Mouse (Mus musculus) left cerebral cortex, adult 18-20 months (tissue): ENCODE data around the gene Tshz2. TPM values are rescaled to one million over a fixed set of nuclear protein-coding genes. Genes with fewer than 3 reads are reported as not detected.

Experiments used
- DNase-seq, 2 experiments: peaks; one replicate each; pipeline ENCODE4 v3.0.0; 2021 to 2022; ENCODE audit warnings: low spot score in 2 of 2, mixed read lengths in 1 of 2
- total RNA-seq, 2 experiments: library from RNA; stranded (reverse); gene quantifications; 2 replicates each; pipeline ENCODE4 v1.2.3; 2021

The Tshz2 gene
- total RNA-seq, 2 experiments from 2014 or later: 37.5 to 41.2 TPM

- DNase-seq: no peak
Measured at GRCm38 (mm10) chr2:169694494-169694893, 61.7 kb downstream of the Tshz2 start.

GRCm38 (mm10) chr2:169695025-169695424 lies 62.2 kb downstream of the Tshz2 start:
- DNase-seq: no peak

GRCm38 (mm10) chr2:169699141-169699540 lies 66.3 kb downstream of the Tshz2 start:
- DNase-seq: no peak

GRCm38 (mm10) chr2:169699862-169700511 lies 67.2 kb downstream of the Tshz2 start:
- DNase-seq: no peak

GRCm38 (mm10) chr2:169702725-169703486 lies 70.1 kb downstream of the Tshz2 start:
- DNase-seq: no peak

GRCm38 (mm10) chr2:169721793-169722326 lies 89.0 kb downstream of the Tshz2 start:
- DNase-seq: no peak

- DNase-seq: no peak
Measured at GRCm38 (mm10) chr2:169722341-169722740, 89.5 kb downstream of the Tshz2 start.

- no peak for DNase-seq
Measured at GRCm38 (mm10) chr2:169723645-169724462, 91.0 kb downstream of the Tshz2 start.

GRCm38 (mm10) chr2:169728651-169729280 lies 96.0 kb downstream of the Tshz2 start:
- DNase-seq: no peak

- DNase-seq: no peak
Measured at GRCm38 (mm10) chr2:169730551-169730996, 97.8 kb downstream of the Tshz2 start.

GRCm38 (mm10) chr2:169734053-169734452 lies 101.2 kb downstream of the Tshz2 start:
- no peak for DNase-seq

GRCm38 (mm10) chr2:169735475-169736406 lies 102.9 kb downstream of the Tshz2 start:
- DNase-seq: no peak

- no peak for DNase-seq
Measured at GRCm38 (mm10) chr2:169740996-169741395, 108.2 kb downstream of the Tshz2 start.

GRCm38 (mm10) chr2:169742791-169743190 lies 110.0 kb downstream of the Tshz2 start:
- no peak for DNase-seq

GRCm38 (mm10) chr2:169743294-169743693 lies 110.5 kb downstream of the Tshz2 start:
- no peak for DNase-seq

- DNase-seq: no peak
Measured at GRCm38 (mm10) chr2:169743910-169744309, 111.1 kb downstream of the Tshz2 start.

- no peak for DNase-seq
Measured at GRCm38 (mm10) chr2:169747114-169747642, 114.4 kb downstream of the Tshz2 start.

- no peak for DNase-seq
Measured at GRCm38 (mm10) chr2:169749331-169749945, 116.6 kb downstream of the Tshz2 start.
